Mouse (Mus musculus): ENCODE results near the gene Cbx6. TPM values are rescaled to one million over a fixed set of nuclear protein-coding genes. Genes with fewer than 3 reads are reported as not detected.

Cbx6 gene
- polyA plus RNA-seq, 1 experiment, result 68.3 TPM

DNA sequence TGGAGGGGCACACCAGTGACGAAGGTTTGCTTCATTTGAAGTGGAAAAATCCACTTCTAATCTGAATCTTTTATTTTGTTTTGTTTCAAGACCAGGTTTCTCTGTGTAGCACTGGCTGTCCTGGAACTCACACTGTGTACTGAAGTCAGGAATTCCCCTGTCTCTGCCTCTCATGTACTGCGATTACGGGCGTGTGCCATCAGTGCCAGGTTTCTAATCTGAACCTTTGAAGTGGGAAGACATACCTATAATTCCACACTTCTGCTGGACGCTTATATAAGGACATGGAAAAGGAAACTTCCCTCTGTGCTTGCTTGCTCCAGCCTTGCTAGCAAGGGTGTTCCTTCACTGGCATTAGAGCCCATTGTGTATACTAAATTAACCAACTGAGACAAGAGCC is 24.5 kb upstream of the Cbx6 start:
- TF ChIP-seq MAX (IDR thresholded peaks at IDR 0.05) (no peak), CEBPB (IDR thresholded peaks at IDR 0.05; ENCODE audit: low read depth) (no peak), FOSL1 (IDR thresholded peaks at IDR 0.05; ENCODE audit: insufficient read depth, low read length, poor library complexity, severe bottlenecking) (no peak), MYOG (IDR thresholded peaks at IDR 0.05; ENCODE audit: control insufficient read depth, extremely low read depth, insufficient read length) (no peak), MYOD1 (IDR thresholded peaks at IDR 0.05; ENCODE audit: control insufficient read depth, insufficient read length, low read depth) (no peak), USF1 (IDR thresholded peaks at IDR 0.05; ENCODE audit: low read depth) (no peak), CTCF (IDR thresholded peaks at IDR 0.05; ENCODE audit: control insufficient read depth, insufficient read depth, insufficient read length) (no peak)
- H3K79me2 ChIP-seq (ENCODE audit: control insufficient read depth, insufficient read depth), result no peaks in the 10 kb centered on the region
- H3K27me3 ChIP-seq (ENCODE audit: control insufficient read depth, insufficient read depth, insufficient read length), result peaks cover 11% of the 10 kb centered on the region
- no peak overlapping the region for H3ac ChIP-seq (ENCODE audit: control insufficient read depth, insufficient read length, low read depth)
- no peak overlapping the region for H3K4me3 ChIP-seq (ENCODE audit: insufficient read depth, poor library complexity, severe bottlenecking)
- no peaks in the 10 kb centered on the region for H3K36me3 ChIP-seq (ENCODE audit: control insufficient read depth, insufficient read depth)
- H3K79me3 ChIP-seq (ENCODE audit: low read depth), result no peaks in the 10 kb centered on the region

DNA sequence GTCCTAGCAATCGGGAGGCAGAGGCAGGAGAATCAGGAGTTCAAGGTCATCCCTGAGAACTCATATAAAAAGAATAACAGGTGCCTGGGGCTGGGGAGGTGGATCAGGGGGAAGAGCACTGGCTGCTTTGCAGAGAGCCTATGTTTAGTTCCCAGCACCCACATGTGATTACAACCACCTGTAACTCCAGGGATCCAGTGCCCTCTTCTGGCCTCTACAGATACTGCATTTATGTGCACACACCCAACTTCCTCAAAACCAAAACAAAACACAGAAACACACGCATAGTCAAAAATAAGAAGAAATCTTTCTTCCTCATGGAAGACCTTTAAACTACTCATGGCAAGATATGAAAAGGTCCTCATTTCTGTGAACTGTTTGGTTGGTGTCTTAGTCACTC is 15.7 kb upstream of the Cbx6 start:
- TF ChIP-seq MYOD1 (IDR thresholded peaks at IDR 0.05; ENCODE audit: control insufficient read depth, insufficient read length, low read depth) (no peak), FOSL1 (IDR thresholded peaks at IDR 0.05; ENCODE audit: insufficient read depth, low read length, poor library complexity, severe bottlenecking) (no peak), MYOG (IDR thresholded peaks at IDR 0.05; ENCODE audit: control insufficient read depth, extremely low read depth, insufficient read length) (no peak), CEBPB (IDR thresholded peaks at IDR 0.05; ENCODE audit: low read depth) (no peak), USF1 (IDR thresholded peaks at IDR 0.05; ENCODE audit: low read depth) (no peak)
- no peak overlapping the region for H3K4me3 ChIP-seq (ENCODE audit: insufficient read depth, poor library complexity, severe bottlenecking)
- no peak overlapping the region for H3ac ChIP-seq (ENCODE audit: control insufficient read depth, insufficient read length, low read depth)
- peaks cover 12% of the 10 kb centered on the region for H3K27me3 ChIP-seq (ENCODE audit: control insufficient read depth, insufficient read depth, insufficient read length)
- no peaks in the 10 kb centered on the region for H3K79me3 ChIP-seq (ENCODE audit: low read depth)
- H3K36me3 ChIP-seq (ENCODE audit: control insufficient read depth, insufficient read depth), result no peaks in the 10 kb centered on the region
- no peaks in the 10 kb centered on the region for H3K79me2 ChIP-seq (ENCODE audit: control insufficient read depth, insufficient read depth)

DNA sequence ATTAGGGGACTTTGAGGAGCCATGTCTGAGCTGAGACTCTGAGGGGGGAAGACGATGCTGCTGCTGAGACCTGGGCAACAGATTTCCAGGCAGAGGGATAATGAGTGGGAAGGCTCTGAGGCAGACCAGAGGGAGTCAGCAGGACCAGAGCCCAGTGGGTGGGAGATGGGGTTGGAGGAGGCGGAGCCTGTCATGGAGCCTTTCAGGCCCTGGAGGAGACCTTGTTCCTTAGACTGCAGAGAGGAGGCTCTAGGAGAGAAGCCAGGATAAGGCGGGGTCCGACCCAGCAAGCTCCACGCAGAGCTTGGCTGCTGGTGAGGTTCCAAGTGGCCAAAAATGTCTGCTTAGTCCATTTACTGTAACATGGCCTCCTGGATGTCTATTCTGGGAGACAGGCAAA is 12.6 kb upstream of the Cbx6 start:
- Histone ChIP-seq H3K36me3 (ENCODE audit: control insufficient read depth, insufficient read depth) (no peaks in the 10 kb centered on the region), H3K79me3 (ENCODE audit: low read depth) (no peaks in the 10 kb centered on the region), H3K27me3 (ENCODE audit: control insufficient read depth, insufficient read depth, insufficient read length) (peaks cover 4% of the 10 kb centered on the region), H3K79me2 (ENCODE audit: control insufficient read depth, insufficient read depth) (peaks cover 5% of the 10 kb centered on the region), H3K4me3 (ENCODE audit: insufficient read depth, poor library complexity, severe bottlenecking) (no peak overlapping the region), H3ac (ENCODE audit: control insufficient read depth, insufficient read length, low read depth) (no peak overlapping the region)
- TF ChIP-seq MYOD1 (IDR thresholded peaks at IDR 0.05; ENCODE audit: control insufficient read depth, insufficient read length, low read depth) (no peak), MYOG (IDR thresholded peaks at IDR 0.05; ENCODE audit: control insufficient read depth, extremely low read depth, insufficient read length) (no peak), FOSL1 (IDR thresholded peaks at IDR 0.05; ENCODE audit: insufficient read depth, low read length, poor library complexity, severe bottlenecking) (no peak), CEBPB (IDR thresholded peaks at IDR 0.05; ENCODE audit: low read depth) (no peak), MAX (IDR thresholded peaks at IDR 0.05) (no peak), USF1 (IDR thresholded peaks at IDR 0.05; ENCODE audit: low read depth) (no peak), CTCF (IDR thresholded peaks at IDR 0.05; ENCODE audit: control insufficient read depth, insufficient read depth, insufficient read length) (no peak)

DNA sequence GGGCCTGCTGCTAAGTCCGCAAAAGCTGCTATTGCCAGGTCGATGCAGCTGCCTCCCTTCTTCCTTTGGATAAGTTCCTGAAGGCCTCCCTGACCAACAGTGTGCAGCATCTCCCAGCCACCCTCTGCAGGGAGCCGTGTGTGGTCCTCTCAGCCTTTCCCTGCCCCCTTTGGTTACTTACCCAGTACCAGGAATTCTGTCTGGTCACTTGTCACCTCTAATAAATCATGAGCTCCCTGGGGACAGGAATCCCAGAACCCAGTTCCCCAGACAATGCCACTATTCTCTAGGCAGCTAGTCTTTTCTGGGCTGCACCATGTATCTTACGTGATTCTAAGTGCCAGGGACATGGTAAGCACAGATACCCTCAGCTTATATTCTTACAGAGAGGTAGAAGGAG is 11.5 kb upstream of the Cbx6 start:
- H3ac ChIP-seq (ENCODE audit: control insufficient read depth, insufficient read length, low read depth), result no peak overlapping the region
- no peak overlapping the region for H3K4me3 ChIP-seq (ENCODE audit: insufficient read depth, poor library complexity, severe bottlenecking)

GRCm38 (mm10) chr15:79842985-79843384 is 8.5 kb upstream of the Cbx6 start:
- Histone ChIP-seq H3K79me2 (ENCODE audit: control insufficient read depth, insufficient read depth) (peaks cover 5% of the 10 kb centered on the region), H3K79me3 (ENCODE audit: low read depth) (no peaks in the 10 kb centered on the region), H3K36me3 (ENCODE audit: control insufficient read depth, insufficient read depth) (no peaks in the 10 kb centered on the region), H3ac (ENCODE audit: control insufficient read depth, insufficient read length, low read depth) (no peak overlapping the region), H3K4me3 (ENCODE audit: insufficient read depth, poor library complexity, severe bottlenecking) (peak overlapping the region; percentile 37), H3K27me3 (ENCODE audit: control insufficient read depth, insufficient read depth, insufficient read length) (no peaks in the 10 kb centered on the region)
- TF ChIP-seq CTCF (IDR thresholded peaks at IDR 0.05; ENCODE audit: control insufficient read depth, insufficient read depth, insufficient read length) (no peak), MYOD1 (IDR thresholded peaks at IDR 0.05; ENCODE audit: control insufficient read depth, insufficient read length, low read depth) (no peak), MYOG (IDR thresholded peaks at IDR 0.05; ENCODE audit: control insufficient read depth, extremely low read depth, insufficient read length) (no peak), CEBPB (IDR thresholded peaks at IDR 0.05; ENCODE audit: low read depth) (no peak), MAX (IDR thresholded peaks at IDR 0.05) (no peak), USF1 (IDR thresholded peaks at IDR 0.05; ENCODE audit: low read depth) (no peak), FOSL1 (IDR thresholded peaks at IDR 0.05; ENCODE audit: insufficient read depth, low read length, poor library complexity, severe bottlenecking) (no peak)

More for the DNA sequence above, 11.5 kb upstream of the Cbx6 start:
- no peaks in the 10 kb centered on the region for H3K27me3 ChIP-seq (ENCODE audit: control insufficient read depth, insufficient read depth, insufficient read length)
- TF ChIP-seq MAX (IDR thresholded peaks at IDR 0.05) (no peak), MYOD1 (IDR thresholded peaks at IDR 0.05; ENCODE audit: control insufficient read depth, insufficient read length, low read depth) (no peak), CTCF (IDR thresholded peaks at IDR 0.05; ENCODE audit: control insufficient read depth, insufficient read depth, insufficient read length) (no peak), MYOG (IDR thresholded peaks at IDR 0.05; ENCODE audit: control insufficient read depth, extremely low read depth, insufficient read length) (no peak), FOSL1 (IDR thresholded peaks at IDR 0.05; ENCODE audit: insufficient read depth, low read length, poor library complexity, severe bottlenecking) (no peak), CEBPB (IDR thresholded peaks at IDR 0.05; ENCODE audit: low read depth) (no peak), USF1 (IDR thresholded peaks at IDR 0.05; ENCODE audit: low read depth) (no peak)
- H3K36me3 ChIP-seq (ENCODE audit: control insufficient read depth, insufficient read depth), result no peaks in the 10 kb centered on the region
- H3K79me3 ChIP-seq (ENCODE audit: low read depth), result no peaks in the 10 kb centered on the region
- H3K79me2 ChIP-seq (ENCODE audit: control insufficient read depth, insufficient read depth), result peaks cover 5% of the 10 kb centered on the region

- no peaks in the 10 kb centered on the region for H3K79me3 ChIP-seq (ENCODE audit: low read depth)
- no peak overlapping the region for H3ac ChIP-seq (ENCODE audit: control insufficient read depth, insufficient read length, low read depth)
- TF ChIP-seq MYOD1 (IDR thresholded peaks at IDR 0.05; ENCODE audit: control insufficient read depth, insufficient read length, low read depth), result no peak
- TF ChIP-seq CEBPB (IDR thresholded peaks at IDR 0.05; ENCODE audit: low read depth), result no peak
- TF ChIP-seq CTCF (IDR thresholded peaks at IDR 0.05; ENCODE audit: control insufficient read depth, insufficient read depth, insufficient read length), result no peak
- no peak for TF ChIP-seq FOSL1 (IDR thresholded peaks at IDR 0.05; ENCODE audit: insufficient read depth, low read length, poor library complexity, severe bottlenecking)
- no peak for TF ChIP-seq USF1 (IDR thresholded peaks at IDR 0.05; ENCODE audit: low read depth)
- no peak for TF ChIP-seq MYOG (IDR thresholded peaks at IDR 0.05; ENCODE audit: control insufficient read depth, extremely low read depth, insufficient read length)
- TF ChIP-seq MAX (IDR thresholded peaks at IDR 0.05), result no peak
Measured at GRCm38 (mm10) chr15:79840281-79840680, 5.8 kb upstream of the Cbx6 start.

More at GRCm38 (mm10) chr15:79840281-79840680, 5.8 kb upstream of the Cbx6 start:
- H3K36me3 ChIP-seq (ENCODE audit: control insufficient read depth, insufficient read depth), result no peaks in the 10 kb centered on the region
- H3K79me2 ChIP-seq (ENCODE audit: control insufficient read depth, insufficient read depth), result peaks cover 5% of the 10 kb centered on the region
- H3K4me3 ChIP-seq (ENCODE audit: insufficient read depth, poor library complexity, severe bottlenecking), result no peak overlapping the region
- no peaks in the 10 kb centered on the region for H3K27me3 ChIP-seq (ENCODE audit: control insufficient read depth, insufficient read depth, insufficient read length)

All from C2C12 (cell line).